Mouse (Mus musculus): ENCODE data around the gene Slc7a8. TPM values are rescaled to one million over a fixed set of nuclear protein-coding genes. Genes with fewer than 3 reads are reported as not detected.

Slc7a8 gene
- polyA plus RNA-seq, 1 experiment = 0.25 TPM

GRCm38 (mm10) chr14:54786489-54786888 lies 4.7 kb upstream of the Slc7a8 start:
- Histone ChIP-seq H3K4me3 (replicated peaks) (no peak overlapping the region), H3K36me3 (ENCODE audit: control insufficient read depth) (no peaks in the 10 kb centered on the region), H3K9me3 (ENCODE audit: control insufficient read depth, low read length) (peaks cover 5% of the 10 kb centered on the region; the same call in 1 of the 2 replicates), H3K4me1 (ENCODE audit: control insufficient read depth) (peaks cover 12% of the 10 kb centered on the region), H3K27me3 (ENCODE audit: control insufficient read depth) (peaks cover 27% of the 10 kb centered on the region)
- TF ChIP-seq TAL1 (IDR thresholded peaks at IDR 0.05; ENCODE audit: low read length) (no peak), GATA1 (IDR thresholded peaks at IDR 0.05; ENCODE audit: low read length) (no peak)

- H3K36me3 ChIP-seq (ENCODE audit: control insufficient read depth) = no peaks in the 10 kb centered on the region
- H3K27me3 ChIP-seq (ENCODE audit: control insufficient read depth) = peaks cover 33% of the 10 kb centered on the region
- no peak for TF ChIP-seq TAL1 (IDR thresholded peaks at IDR 0.05; ENCODE audit: low read length)
- TF ChIP-seq GATA1 (IDR thresholded peaks at IDR 0.05; ENCODE audit: low read length) = no peak
- H3K4me3 ChIP-seq (replicated peaks) = no peak overlapping the region
- H3K9me3 ChIP-seq (ENCODE audit: control insufficient read depth, low read length) = peaks cover 5% of the 10 kb centered on the region; the same call in 1 of the 2 replicates
- peaks cover 12% of the 10 kb centered on the region for H3K4me1 ChIP-seq (ENCODE audit: control insufficient read depth)
Measured at GRCm38 (mm10) chr14:54785898-54786297, 4.2 kb upstream of the Slc7a8 start.

- H3K4me3 ChIP-seq (replicated peaks) = no peak overlapping the region
- H3K27me3 ChIP-seq (ENCODE audit: control insufficient read depth) = peaks cover 59% of the 10 kb centered on the region
- peaks cover 6% of the 10 kb centered on the region for H3K4me1 ChIP-seq (ENCODE audit: control insufficient read depth)
- TF ChIP-seq GATA1 (IDR thresholded peaks at IDR 0.05; ENCODE audit: low read length) = no peak
- no peak for TF ChIP-seq TAL1 (IDR thresholded peaks at IDR 0.05; ENCODE audit: low read length)
- H3K9me3 ChIP-seq (ENCODE audit: control insufficient read depth, low read length) = peaks cover 3% of the 10 kb centered on the region; the same call in 1 of the 2 replicates
- H3K36me3 ChIP-seq (ENCODE audit: control insufficient read depth) = no peaks in the 10 kb centered on the region
Measured at GRCm38 (mm10) chr14:54782971-54783370, 1.2 kb upstream of the Slc7a8 start.

GRCm38 (mm10) chr14:54780836-54781609 lies 723 bp downstream of the Slc7a8 start:
- H3K4me1 ChIP-seq (ENCODE audit: control insufficient read depth) = peaks cover 4% of the 10 kb centered on the region
- TF ChIP-seq TAL1 (IDR thresholded peaks at IDR 0.05; ENCODE audit: low read length) = no peak
- TF ChIP-seq GATA1 (IDR thresholded peaks at IDR 0.05; ENCODE audit: low read length) = no peak
- peak overlapping the region; percentile 51 for H3K4me3 ChIP-seq (replicated peaks)
- H3K27me3 ChIP-seq (ENCODE audit: control insufficient read depth) = peaks cover 64% of the 10 kb centered on the region
- no peaks in the 10 kb centered on the region for H3K36me3 ChIP-seq (ENCODE audit: control insufficient read depth)
- peaks cover 3% of the 10 kb centered on the region; the same call in 1 of the 2 replicates for H3K9me3 ChIP-seq (ENCODE audit: control insufficient read depth, low read length)

GRCm38 (mm10) chr14:54780084-54780483 lies 1.7 kb downstream of the Slc7a8 start:
- no peaks in the 10 kb centered on the region for H3K36me3 ChIP-seq (ENCODE audit: control insufficient read depth)
- H3K4me3 ChIP-seq (replicated peaks) = no peak overlapping the region
- peaks cover 64% of the 10 kb centered on the region for H3K27me3 ChIP-seq (ENCODE audit: control insufficient read depth)
- H3K4me1 ChIP-seq (ENCODE audit: control insufficient read depth) = peaks cover 4% of the 10 kb centered on the region
- H3K9me3 ChIP-seq (ENCODE audit: control insufficient read depth, low read length) = peaks cover 3% of the 10 kb centered on the region; the same call in 1 of the 2 replicates
- TF ChIP-seq TAL1 (IDR thresholded peaks at IDR 0.05; ENCODE audit: low read length) (no peak), GATA1 (IDR thresholded peaks at IDR 0.05; ENCODE audit: low read length) (no peak)

- Histone ChIP-seq H3K4me3 (replicated peaks) (no peak overlapping the region), H3K36me3 (ENCODE audit: control insufficient read depth) (no peaks in the 10 kb centered on the region)
- TF ChIP-seq TAL1 (IDR thresholded peaks at IDR 0.05; ENCODE audit: low read length) = no peak
- TF ChIP-seq GATA1 (IDR thresholded peaks at IDR 0.05; ENCODE audit: low read length) = no peak
Measured at GRCm38 (mm10) chr14:54777893-54778292, 3.9 kb downstream of the Slc7a8 start.

GRCm38 (mm10) chr14:54776768-54777167 lies 5.0 kb downstream of the Slc7a8 start:
- TF ChIP-seq GATA1 (IDR thresholded peaks at IDR 0.05; ENCODE audit: low read length) = no peak
- Histone ChIP-seq H3K4me3 (replicated peaks) (no peak overlapping the region), H3K9me3 (ENCODE audit: control insufficient read depth, low read length) (peaks cover 3% of the 10 kb centered on the region; the same call in 1 of the 2 replicates), H3K36me3 (ENCODE audit: control insufficient read depth) (no peaks in the 10 kb centered on the region), H3K27me3 (ENCODE audit: control insufficient read depth) (peaks cover 39% of the 10 kb centered on the region), H3K4me1 (ENCODE audit: control insufficient read depth) (peaks cover 3% of the 10 kb centered on the region)

More at GRCm38 (mm10) chr14:54777893-54778292, 3.9 kb downstream of the Slc7a8 start:
- Histone ChIP-seq H3K27me3 (ENCODE audit: control insufficient read depth) (peaks cover 50% of the 10 kb centered on the region), H3K9me3 (ENCODE audit: control insufficient read depth, low read length) (peaks cover 3% of the 10 kb centered on the region; the same call in 1 of the 2 replicates), H3K4me1 (ENCODE audit: control insufficient read depth) (peaks cover 4% of the 10 kb centered on the region)

GRCm38 (mm10) chr14:54775534-54776041 lies 6.2 kb downstream of the Slc7a8 start:
- Histone ChIP-seq H3K4me1 (ENCODE audit: control insufficient read depth) (no peaks in the 10 kb centered on the region), H3K36me3 (ENCODE audit: control insufficient read depth) (no peaks in the 10 kb centered on the region), H3K9me3 (ENCODE audit: control insufficient read depth, low read length) (no peaks in the 10 kb centered on the region; the same call in 1 of the 2 replicates), H3K27me3 (ENCODE audit: control insufficient read depth) (peaks cover 27% of the 10 kb centered on the region), H3K4me3 (replicated peaks) (no peak overlapping the region)
- TF ChIP-seq TAL1 (IDR thresholded peaks at IDR 0.05; ENCODE audit: low read length) (no peak), GATA1 (IDR thresholded peaks at IDR 0.05; ENCODE audit: low read length) (no peak)

GRCm38 (mm10) chr14:54772333-54772856 lies 9.4 kb downstream of the Slc7a8 start:
- Histone ChIP-seq H3K9me3 (ENCODE audit: control insufficient read depth, low read length) (no peaks in the 10 kb centered on the region), H3K36me3 (ENCODE audit: control insufficient read depth) (no peaks in the 10 kb centered on the region), H3K27me3 (ENCODE audit: control insufficient read depth) (peaks cover 1% of the 10 kb centered on the region; the same call in 1 of the 2 replicates), H3K4me1 (ENCODE audit: control insufficient read depth) (no peaks in the 10 kb centered on the region), H3K4me3 (replicated peaks) (no peak overlapping the region)
- no peak for TF ChIP-seq GATA1 (IDR thresholded peaks at IDR 0.05; ENCODE audit: low read length)
- TF ChIP-seq TAL1 (IDR thresholded peaks at IDR 0.05; ENCODE audit: low read length) = no peak

Measured in erythroblast, embryonic 14.5 days (primary cell).